In genomic region chr13:74815753-74816152, GRCm38 (mm10) we compare ENCODE assay signal across 23 mouse cellular contexts. TPM values are rescaled to one million over a fixed set of nuclear protein-coding genes. Genes with fewer than 3 reads are reported as not detected.
A peak's percentile ranks its signal among the peaks of the same experiment; 100 is the strongest.
DNase-seq lines count a peak whose midpoint lies in the region; ATAC-seq lines count a peak whose summit lies in the region.
"Had no signal": no experiment of that assay in that cellular context is flagged by ENCODE, and none has a peak within 500 bp of the region (broad histone marks: within the 10 kb centered on the region; RNA-seq: fewer than 3 reads in every experiment).

No protein-coding gene starts in this region.

- no peak overlapping the region for H3K4me3 ChIP-seq in forebrain, embryonic 16.5 days (replicated peaks; ENCODE audit: low read length)
- H3K4me3 ChIP-seq: embryonic facial prominence, embryonic 10.5 days; embryonic facial prominence, embryonic 12.5 days; forebrain, embryonic 13.5 days; forebrain, embryonic 15.5 days had no signal

- no peaks in the 10 kb centered on the region for H3K4me1 ChIP-seq in forebrain, embryonic 16.5 days (replicated peaks; ENCODE audit: control insufficient read depth, insufficient read depth, low read length)
- H3K4me1 ChIP-seq: embryonic facial prominence, embryonic 10.5 days; embryonic facial prominence, embryonic 12.5 days; forebrain, embryonic 13.5 days; forebrain, embryonic 15.5 days had no signal

- peak; percentile 7 for DNase-seq in A20 (ENCODE audit: low read depth, low spot score)
- no peak for DNase-seq in frontal cortex, postnatal 25 days (ENCODE audit: low spot score in 2 of 2)
- DNase-seq in adrenal gland, adult 18-20 months (ENCODE audit: low spot score in 2 of 2): no peak
- DNase-seq: adrenal gland, adult 2 months; adrenal gland, postnatal 10 days; adrenal gland, postnatal 25 days; cerebellum, adult 11 months; cerebellum, adult 18-20 months; cerebellum, adult 8-10 months; cerebellum, adult 9-11 months; cerebellum, postnatal 14 days; cerebellum, postnatal 36 days had no signal

- ATAC-seq in common myeloid progenitor, adult 5-6 weeks (replicated peaks; ENCODE audit: low read depth, poor library complexity, severe bottlenecking): peak; percentile 63; the same call in 1 of the 2 replicates
- peak; percentile 78 for ATAC-seq in megakaryocyte, adult 5-6 weeks (ENCODE audit: poor library complexity, severe bottlenecking)
- ATAC-seq in monocyte, adult 5-6 weeks (replicated peaks; ENCODE audit: insufficient number of reproducible peaks, low FRiP score, low TSS enrichment, poor library complexity, severe bottlenecking): 0 out of 2 replicates have a peak, but pooled peaks have one; percentile 31
- ATAC-seq in forebrain, embryonic 16.5 days: no peak
- ATAC-seq: activated CD4-positive, CD25-positive, alpha-beta regulatory T cell, adult 4 months; forebrain, embryonic 13.5 days; forebrain, embryonic 15.5 days; Patski had no signal

- no peak overlapping the region for H3K9ac ChIP-seq in forebrain, embryonic 16.5 days (replicated peaks; ENCODE audit: low read depth, low read length)
- H3K9ac ChIP-seq: embryonic facial prominence, embryonic 12.5 days; forebrain, embryonic 13.5 days; forebrain, embryonic 15.5 days had no signal

- H3K27ac ChIP-seq in forebrain, embryonic 16.5 days (ENCODE audit: low read length): no peak overlapping the region
- H3K27ac ChIP-seq: embryonic facial prominence, embryonic 10.5 days; embryonic facial prominence, embryonic 12.5 days; forebrain, embryonic 13.5 days; forebrain, embryonic 15.5 days had no signal

- WGBS in forebrain, embryonic 16.5 days: 88% methylated on average over 1 of the region's 1 CpGs

- H3K36me3 ChIP-seq in forebrain, embryonic 16.5 days (ENCODE audit: control insufficient read depth, insufficient read depth): no peaks in the 10 kb centered on the region
- H3K36me3 ChIP-seq: embryonic facial prominence, embryonic 10.5 days; embryonic facial prominence, embryonic 12.5 days; forebrain, embryonic 15.5 days; G1E had no signal

- no peak overlapping the region for H3K4me2 ChIP-seq in forebrain, embryonic 16.5 days (ENCODE audit: low read length)
- H3K4me2 ChIP-seq: embryonic facial prominence, embryonic 12.5 days; forebrain, embryonic 13.5 days; forebrain, embryonic 15.5 days had no signal

- no peaks in the 10 kb centered on the region for H3K9me3 ChIP-seq in forebrain, embryonic 16.5 days (ENCODE audit: control insufficient read depth, low read length)
- H3K9me3 ChIP-seq: embryonic facial prominence, embryonic 10.5 days; embryonic facial prominence, embryonic 12.5 days; forebrain, embryonic 13.5 days; forebrain, embryonic 15.5 days; G1E had no signal

- H3K27me3 ChIP-seq in forebrain, embryonic 16.5 days (replicated peaks; ENCODE audit: control insufficient read depth, insufficient read depth, low read length): no peaks in the 10 kb centered on the region
- H3K27me3 ChIP-seq: embryonic facial prominence, embryonic 12.5 days; forebrain, embryonic 13.5 days; forebrain, embryonic 15.5 days had no signal

RNA-seq across cellular contexts. Expression of gene Cast, which starts 7.1 kb away (rescaled TPM):
- 64.1 and 75.8 TPM in 2 replicates for total RNA-seq in common myeloid progenitor, adult 5-6 weeks (2017)
- total RNA-seq in megakaryocyte, adult 5-6 weeks (2015): 122 and 125 TPM in 2 replicates
- 223 and 224 TPM in 2 replicates for total RNA-seq in megakaryocyte, adult 5-6 weeks (2017)
- total RNA-seq in monocyte, adult 5-6 weeks (2017): 173 to 225 TPM (median 174 TPM) in 3 replicates
- 6.4 and 7.5 TPM in 2 replicates for polyA plus RNA-seq in forebrain, embryonic 16.5 days (2015; fragmentation: Nextera tagmentation; extraction: Ambion mirVana)
- total RNA-seq in adrenal gland, adult 18-20 months (2021): 10 to 100 TPM; 64.2 to 75.1 TPM
